Mouse (Mus musculus): ENCODE results near the gene Hacd4. TPM values are rescaled to one million over a fixed set of nuclear protein-coding genes. Genes with fewer than 3 reads are reported as not detected.

The Hacd4 gene
- polyA plus RNA-seq, 1 experiment: 38.7 TPM

DNA sequence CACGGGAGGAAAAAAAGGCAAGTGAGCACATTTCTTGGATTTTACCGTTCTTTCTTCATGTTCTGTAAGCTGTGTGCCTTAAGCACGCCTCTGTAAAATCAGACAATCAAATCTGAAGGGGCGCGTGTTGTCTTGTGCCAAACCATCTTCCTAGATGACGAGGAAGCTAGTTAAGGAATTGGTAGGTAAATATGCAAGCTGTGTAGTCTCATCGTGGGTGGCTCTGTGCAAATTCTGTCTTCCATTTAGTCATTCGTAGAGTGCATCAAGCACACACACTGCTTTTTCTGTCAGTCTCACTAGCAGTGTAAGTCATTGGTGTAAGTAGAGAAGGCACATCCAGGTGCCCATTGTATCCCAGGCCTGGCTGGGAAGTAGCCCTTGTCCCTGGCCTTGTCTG lies 67.9 kb downstream of the Hacd4 start:
- Histone ChIP-seq H3K4me3 (ENCODE audit: insufficient read depth, low read length) (no peak overlapping the region), H3K27ac (ENCODE audit: insufficient read depth, low read length) (no peak overlapping the region), H3K4me1 (ENCODE audit: control insufficient read depth, insufficient read depth, low read length) (no peaks in the 10 kb centered on the region)
- TF ChIP-seq POLR2A (IDR thresholded peaks at IDR 0.05; ENCODE audit: low read depth, low read length) (no peak), CTCF (IDR thresholded peaks at IDR 0.05; ENCODE audit: borderline replicate concordance, insufficient read depth, low read length) (no peak)

- TF ChIP-seq CTCF (IDR thresholded peaks at IDR 0.05; ENCODE audit: borderline replicate concordance, insufficient read depth, low read length) (no peak), POLR2A (IDR thresholded peaks at IDR 0.05; ENCODE audit: low read depth, low read length) (no peak)
- Histone ChIP-seq H3K4me1 (ENCODE audit: control insufficient read depth, insufficient read depth, low read length) (no peaks in the 10 kb centered on the region), H3K4me3 (ENCODE audit: insufficient read depth, low read length) (no peak overlapping the region), H3K27ac (ENCODE audit: insufficient read depth, low read length) (no peak overlapping the region)
Measured at GRCm38 (mm10) chr4:88369951-88370350, 68.8 kb downstream of the Hacd4 start.

DNA sequence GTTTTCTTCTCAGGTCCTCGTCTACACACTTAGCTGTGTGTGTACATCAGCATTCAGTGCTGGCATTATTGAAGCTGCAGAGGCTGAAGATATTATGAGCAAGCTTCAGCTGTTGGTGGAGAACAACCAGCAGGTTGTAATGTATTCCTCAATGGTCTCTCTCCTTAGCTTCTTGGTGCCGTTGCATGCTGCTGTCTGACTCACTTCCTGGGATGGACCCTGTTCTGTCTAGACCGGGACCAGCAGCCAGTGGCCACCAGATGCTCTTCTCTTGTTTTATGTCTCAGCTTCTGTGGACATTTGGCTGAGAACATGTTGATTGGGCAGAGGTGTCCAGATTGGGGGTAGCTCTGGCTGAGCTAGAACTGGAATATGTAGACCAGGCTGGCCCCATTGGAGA lies 81.3 kb downstream of the Hacd4 start:
- TF ChIP-seq CTCF (IDR thresholded peaks at IDR 0.05; ENCODE audit: borderline replicate concordance, insufficient read depth, low read length) (no peak), POLR2A (IDR thresholded peaks at IDR 0.05; ENCODE audit: low read depth, low read length) (no peak)
- no peaks in the 10 kb centered on the region for H3K4me1 ChIP-seq (ENCODE audit: control insufficient read depth, insufficient read depth, low read length)
- H3K27ac ChIP-seq (ENCODE audit: insufficient read depth, low read length): no peak overlapping the region
- no peak overlapping the region for H3K4me3 ChIP-seq (ENCODE audit: insufficient read depth, low read length)

GRCm38 (mm10) chr4:88356652-88357051 lies 82.1 kb downstream of the Hacd4 start:
- TF ChIP-seq CTCF (IDR thresholded peaks at IDR 0.05; ENCODE audit: borderline replicate concordance, insufficient read depth, low read length) (no peak), POLR2A (IDR thresholded peaks at IDR 0.05; ENCODE audit: low read depth, low read length) (no peak)
- no peak overlapping the region for H3K4me3 ChIP-seq (ENCODE audit: insufficient read depth, low read length)
- no peaks in the 10 kb centered on the region for H3K4me1 ChIP-seq (ENCODE audit: control insufficient read depth, insufficient read depth, low read length)
- no peak overlapping the region for H3K27ac ChIP-seq (ENCODE audit: insufficient read depth, low read length)

GRCm38 (mm10) chr4:88350910-88351309 lies 87.8 kb downstream of the Hacd4 start:
- TF ChIP-seq POLR2A (IDR thresholded peaks at IDR 0.05; ENCODE audit: low read depth, low read length): no peak
- TF ChIP-seq CTCF (IDR thresholded peaks at IDR 0.05; ENCODE audit: borderline replicate concordance, insufficient read depth, low read length): peak; percentile 76; the same call in 1 of the 2 replicates
- H3K4me3 ChIP-seq (ENCODE audit: insufficient read depth, low read length): no peak overlapping the region
- no peak overlapping the region for H3K27ac ChIP-seq (ENCODE audit: insufficient read depth, low read length)
- H3K4me1 ChIP-seq (ENCODE audit: control insufficient read depth, insufficient read depth, low read length): no peaks in the 10 kb centered on the region

Other genes with a start within 250 kb of the Hacd4 start
- gene Ifnb1, start 83.8 kb upstream of the Hacd4 start, polyA plus RNA-seq (2011; ENCODE audit: insufficient read length, low read depth, missing spikeins): not detected in 2 replicates
- not detected in 2 replicates for gene Ifna15, start 119.3 kb upstream of the Hacd4 start, polyA plus RNA-seq (2011; ENCODE audit: insufficient read length, low read depth, missing spikeins)
- not detected in 2 replicates for gene Ifna14, start 132.9 kb upstream of the Hacd4 start, polyA plus RNA-seq (2011; ENCODE audit: insufficient read length, low read depth, missing spikeins)
- not detected in 2 replicates for gene Ifna9, start 153.5 kb upstream of the Hacd4 start, polyA plus RNA-seq (2011; ENCODE audit: insufficient read length, low read depth, missing spikeins)
- not detected in 2 replicates for gene Ifna12, start 164.4 kb upstream of the Hacd4 start, polyA plus RNA-seq (2011; ENCODE audit: insufficient read length, low read depth, missing spikeins)
- not detected in 2 replicates for gene C87499, start 195.5 kb upstream of the Hacd4 start, polyA plus RNA-seq (2011; ENCODE audit: insufficient read length, low read depth, missing spikeins)
- not detected in 2 replicates for gene Ifna13, start 205.5 kb upstream of the Hacd4 start, polyA plus RNA-seq (2011; ENCODE audit: insufficient read length, low read depth, missing spikeins)
- not detected in 2 replicates for gene Ifna16, start 238.0 kb upstream of the Hacd4 start, polyA plus RNA-seq (2011; ENCODE audit: insufficient read length, low read depth, missing spikeins)
- not detected in 2 replicates for gene Ifna2, start 245.0 kb upstream of the Hacd4 start, polyA plus RNA-seq (2011; ENCODE audit: insufficient read length, low read depth, missing spikeins)

Data from embryonic fibroblast, embryonic 13.5 days (primary cell).